Mouse (Mus musculus) neural tube, embryonic 11.5 days (tissue): Measurements from ENCODE around the gene Rabgap1l. TPM values are rescaled to one million over a fixed set of nuclear protein-coding genes. Genes with fewer than 3 reads are reported as not detected.
"Not testable (repeated sequence)": the region's sequence is repeated elsewhere in the genome, so short reads cannot be mapped to it uniquely, and the experiment has no call there.

Experiments used
- ATAC-seq: fragments of 200-750 bp; cut with Nextera tagmentation; 2 replicates; pipeline ENCODE4 v1.8.0; 2017; ENCODE audit warnings: moderate number of reproducible peaks, mild to moderate bottlenecking, moderate TSS enrichment, moderate library complexity; ENCODE audit not compliant: insufficient read depth, low FRiP score, low TSS enrichment
- DNase-seq: peaks from one replicate; pipeline ENCODE4 v3.0.0-alpha.2; 2015; ENCODE audit warnings: low spot score
- H3K27ac ChIP-seq: fragments of 300-500 bp; sonication (generic); 2 replicates; pipeline ENCODE4 v1.5.1; 2014; ENCODE audit warnings: low read depth, mild to moderate bottlenecking, low read length
- H3K27me3 ChIP-seq: fragments of 300-500 bp; sonication (generic); 2 replicates; pipeline ENCODE4 v1.6.1; 2014; ENCODE audit warnings: mild to moderate bottlenecking, low read length, mixed read lengths; ENCODE audit not compliant: control insufficient read depth, insufficient read depth
- H3K36me3 ChIP-seq: fragments of 300-500 bp; sonication (generic); 2 replicates; pipeline ENCODE4 v1.6.1; 2014; ENCODE audit warnings: mild to moderate bottlenecking, low read length, moderate library complexity, mixed read lengths; ENCODE audit not compliant: control insufficient read depth, insufficient read depth
- H3K4me1 ChIP-seq: fragments of 300-500 bp; sonication (generic); 2 replicates; pipeline ENCODE4 v1.6.1; 2014; ENCODE audit warnings: low read length, mixed read lengths; ENCODE audit not compliant: control insufficient read depth, insufficient read depth
- H3K4me2 ChIP-seq: fragments of 300-500 bp; sonication (generic); 2 replicates; pipeline ENCODE4 v1.6.1; 2014; ENCODE audit warnings: low read depth, mild to moderate bottlenecking, moderate library complexity
- H3K4me3 ChIP-seq: fragments of 300-500 bp; sonication (generic); 2 replicates; pipeline ENCODE4 v1.5.1; 2014; ENCODE audit warnings: low read depth, low read length
- H3K9ac ChIP-seq: fragments of 300-500 bp; sonication (generic); 2 replicates; pipeline ENCODE4 v1.6.1; 2014; ENCODE audit warnings: mild to moderate bottlenecking, low read length
- H3K9me3 ChIP-seq: fragments of 300-500 bp; sonication (generic); 2 replicates; pipeline ENCODE4 v1.6.1; 2016; ENCODE audit warnings: low read length; ENCODE audit not compliant: control insufficient read depth
- WGBS: fragments of 180-500 bp; shearing (Covaris S2); extraction: QIAGEN DNeasy Blood & Tissue Kit; methylation state at CpG from one replicate; pipeline ENCODE4 v1.1.7; 2014; 5-methylcytosine and 5-hydroxymethylcytosine counted together
- polyA plus RNA-seq: library from polyadenylated mRNA; unstranded; fragments of >200 nt; fragmentation: Nextera tagmentation; extraction: Ambion mirVana; gene quantifications from 2 replicates; pipeline ENCODE4 v1.2.1, GENCODE M21; 2014

Gene Rabgap1l
- polyA plus RNA-seq, 1 experiment from 2014 or later: 14.1 TPM

DNA sequence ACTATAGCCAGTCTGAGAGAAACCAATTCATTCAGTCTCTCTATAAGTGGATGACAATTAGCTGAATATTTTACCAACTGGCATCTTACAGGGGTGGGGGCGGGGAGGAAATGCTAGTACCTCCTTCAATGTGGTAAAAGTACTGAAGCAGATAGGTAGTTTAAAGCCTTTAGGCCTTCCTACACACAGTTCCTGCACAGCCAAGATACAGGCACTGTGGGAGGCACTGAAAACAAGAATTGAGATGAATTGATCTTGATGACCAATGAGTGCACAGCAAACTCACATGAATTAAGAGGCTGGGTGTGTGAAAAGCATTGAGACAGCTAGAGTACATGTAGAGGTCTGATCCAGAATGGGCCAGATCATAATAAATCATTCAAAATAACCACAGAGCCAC lies 349.5 kb downstream of the Rabgap1l start:
- Histone ChIP-seq H3K36me3 (no peaks in the 10 kb centered on the region), H3K27ac (no peak overlapping the region), H3K4me3 (no peak overlapping the region), H3K9me3 (no peaks in the 10 kb centered on the region), H3K4me2 (no peak overlapping the region), H3K9ac (no peak overlapping the region), H3K27me3 (no peaks in the 10 kb centered on the region), H3K4me1 (no peaks in the 10 kb centered on the region)
- DNase-seq: no peak
- 83% methylated on average over 1 of the region's 1 CpGs for WGBS
- ATAC-seq: no peak

DNA sequence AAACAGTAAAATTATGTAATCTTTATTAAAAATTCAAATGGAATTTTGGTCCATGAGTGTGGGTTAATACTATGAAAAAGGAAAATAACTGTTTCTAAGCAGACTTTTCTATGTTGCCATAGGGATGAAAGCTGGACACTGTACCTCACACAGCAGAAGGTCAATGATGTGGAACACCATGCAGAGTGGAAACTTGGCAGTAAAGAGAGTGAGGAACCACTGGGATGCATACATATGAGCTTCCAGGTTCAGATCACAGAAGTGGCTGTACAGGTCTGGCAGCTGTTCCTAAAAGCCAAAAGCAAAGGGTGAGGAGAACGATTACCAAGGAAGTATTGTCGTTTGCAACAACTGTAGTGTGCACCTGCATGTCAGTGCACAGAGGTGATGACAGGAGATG lies 351.3 kb downstream of the Rabgap1l start:
- H3K4me1 ChIP-seq: no peaks in the 10 kb centered on the region
- H3K36me3 ChIP-seq: no peaks in the 10 kb centered on the region
- ATAC-seq (no peak), DNase-seq (no peak)
- 82% methylated on average over 2 of the region's 2 CpGs for WGBS
- no peak overlapping the region for H3K9ac ChIP-seq
- no peak overlapping the region for H3K27ac ChIP-seq
- H3K4me3 ChIP-seq: no peak overlapping the region
- no peak overlapping the region for H3K4me2 ChIP-seq
- no peaks in the 10 kb centered on the region for H3K9me3 ChIP-seq
- no peaks in the 10 kb centered on the region for H3K27me3 ChIP-seq

DNA sequence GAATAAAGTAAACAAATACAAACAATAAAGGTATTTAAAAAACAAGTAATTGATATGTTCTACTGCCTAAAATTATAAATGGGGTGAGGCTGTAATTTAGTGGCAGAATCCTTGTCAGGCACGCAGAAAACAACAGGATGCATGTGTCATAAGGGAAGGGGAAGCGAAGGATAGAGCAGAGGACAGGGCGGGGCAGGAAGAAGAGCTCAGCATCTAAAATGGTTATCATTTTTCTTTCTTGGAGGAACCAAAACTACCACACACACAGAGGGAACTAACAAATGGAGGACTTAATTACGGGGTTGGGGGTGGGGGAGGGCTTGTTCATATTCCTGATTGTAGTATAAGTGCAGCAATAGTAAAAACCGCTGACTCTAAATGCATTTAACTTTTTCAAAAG lies 351.9 kb downstream of the Rabgap1l start:
- no peak for ATAC-seq
- H3K27me3 ChIP-seq: no peaks in the 10 kb centered on the region

DNA sequence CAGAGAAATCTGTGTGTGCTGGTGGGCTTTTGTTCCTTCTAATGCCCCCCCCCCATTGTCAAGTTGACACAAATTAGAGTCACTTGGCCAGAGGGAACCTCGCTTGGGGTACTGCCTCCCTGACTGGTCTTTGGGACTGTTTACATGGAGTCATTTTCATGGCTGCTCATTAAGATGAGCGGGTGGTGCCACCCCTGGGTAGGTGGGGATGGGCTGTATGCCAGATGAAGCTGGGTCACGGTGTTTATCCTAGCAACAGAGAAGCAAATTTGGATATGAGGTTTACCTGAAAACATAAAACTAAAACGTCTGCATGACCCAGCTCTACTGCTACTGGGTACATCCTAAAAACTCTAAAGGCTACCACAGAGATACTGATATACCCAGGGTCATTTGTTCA lies 354.2 kb downstream of the Rabgap1l start:
- 63% methylated on average over 4 of the region's 4 CpGs for WGBS
- no peaks in the 10 kb centered on the region for H3K27me3 ChIP-seq

More for the DNA sequence above, 351.9 kb downstream of the Rabgap1l start:
- H3K27ac ChIP-seq: no peak overlapping the region
- no peak overlapping the region for H3K4me2 ChIP-seq
- 88% methylated on average over 5 of the region's 5 CpGs for WGBS
- no peak overlapping the region for H3K4me3 ChIP-seq
- no peak overlapping the region for H3K9ac ChIP-seq
- no peaks in the 10 kb centered on the region for H3K36me3 ChIP-seq
- DNase-seq: no peak
- no peaks in the 10 kb centered on the region for H3K9me3 ChIP-seq
- no peaks in the 10 kb centered on the region for H3K4me1 ChIP-seq

DNA sequence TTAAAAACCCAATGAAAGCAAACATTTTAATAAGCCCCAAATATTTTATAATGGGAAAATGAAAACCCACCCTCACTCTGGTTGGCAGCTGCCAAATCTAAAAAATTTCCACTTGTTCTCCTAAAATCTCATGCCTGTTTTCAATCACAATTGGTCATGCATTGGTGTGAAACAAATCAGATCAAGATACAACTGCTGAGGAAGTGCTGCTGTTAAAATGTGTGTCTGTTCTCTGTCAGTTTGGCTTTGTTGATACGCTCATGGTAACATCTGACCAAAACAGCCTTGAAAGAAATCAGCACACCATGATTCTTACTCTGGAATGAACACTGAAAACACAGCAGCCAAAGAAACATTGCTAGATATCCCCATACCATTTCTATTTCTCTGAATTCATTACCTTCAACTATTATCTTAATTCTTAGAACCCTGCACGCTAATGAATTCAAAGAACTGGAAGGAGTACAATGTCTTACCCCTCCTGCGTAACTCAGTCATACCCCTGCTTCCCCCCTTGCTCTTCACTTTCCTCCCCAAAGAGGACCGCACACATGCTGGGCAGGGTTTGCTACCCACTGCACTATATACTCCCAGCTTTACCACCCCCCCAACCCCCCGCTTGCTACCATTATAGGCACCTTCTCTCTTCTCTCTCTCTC lies 375.7 kb downstream of the Rabgap1l start:
- 81% methylated on average over 5 of the region's 5 CpGs for WGBS

More for the DNA sequence above, 354.2 kb downstream of the Rabgap1l start:
- H3K4me1 ChIP-seq: no peaks in the 10 kb centered on the region
- H3K4me3 ChIP-seq: no peak overlapping the region
- no peak overlapping the region for H3K27ac ChIP-seq
- no peak overlapping the region for H3K4me2 ChIP-seq
- no peaks in the 10 kb centered on the region for H3K36me3 ChIP-seq
- no peak for ATAC-seq
- H3K9ac ChIP-seq: no peak overlapping the region
- DNase-seq: no peak
- no peaks in the 10 kb centered on the region for H3K9me3 ChIP-seq

DNA sequence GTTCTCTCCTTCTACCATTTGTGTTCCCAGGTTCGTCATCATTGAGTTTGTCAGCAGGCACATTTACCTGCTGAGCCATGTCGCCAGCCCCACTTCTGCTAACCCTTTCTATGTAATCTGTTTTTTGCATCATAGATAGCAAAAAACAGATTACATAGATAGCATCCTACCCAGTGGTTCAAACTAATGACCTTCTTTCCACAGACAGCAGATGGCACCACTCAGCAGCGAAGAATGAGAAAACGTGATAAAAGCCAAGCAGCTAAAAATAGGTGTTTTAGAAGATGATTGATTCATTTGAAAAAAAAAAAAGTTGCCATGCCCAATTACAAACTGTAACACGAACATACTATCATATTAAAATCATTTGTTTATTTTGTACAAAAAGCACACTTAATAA lies 382.2 kb downstream of the Rabgap1l start:
- Histone ChIP-seq H3K27ac (no peak overlapping the region), H3K4me1 (no peaks in the 10 kb centered on the region), H3K27me3 (no peaks in the 10 kb centered on the region), H3K4me3 (no peak overlapping the region), H3K9me3 (no peaks in the 10 kb centered on the region), H3K4me2 (no peak overlapping the region), H3K36me3 (no peaks in the 10 kb centered on the region), H3K9ac (no peak overlapping the region)
- ATAC-seq (no peak), DNase-seq (no peak)
- WGBS: 51% methylated on average over 5 of the region's 5 CpGs

More for the DNA sequence above, 375.7 kb downstream of the Rabgap1l start:
- no peak for DNase-seq
- Histone ChIP-seq H3K9me3 (no peaks in the 10 kb centered on the region), H3K27ac (no peak overlapping the region), H3K4me2 (no peak overlapping the region), H3K27me3 (no peaks in the 10 kb centered on the region), H3K36me3 (no peaks in the 10 kb centered on the region), H3K9ac (no peak overlapping the region), H3K4me3 (no peak overlapping the region), H3K4me1 (no peaks in the 10 kb centered on the region)
- ATAC-seq: no peak

DNA sequence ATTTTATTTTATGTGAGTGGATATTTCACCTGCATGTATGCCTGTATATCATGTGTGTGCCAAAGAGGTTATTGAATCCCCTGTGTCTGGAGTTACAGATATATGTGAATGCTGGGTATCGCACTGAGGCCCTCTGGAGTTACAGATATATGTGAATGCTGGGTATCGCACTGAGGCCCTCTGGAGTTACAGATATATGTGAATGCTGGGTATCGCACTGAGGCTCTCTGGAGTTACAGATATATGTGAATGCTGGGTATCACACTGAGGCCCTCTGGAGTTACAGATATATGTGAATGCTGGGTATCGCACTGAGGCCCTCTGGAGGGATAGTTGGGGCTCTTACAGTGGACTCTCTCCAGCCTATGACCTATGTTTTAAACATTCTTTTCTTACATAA lies 383.3 kb downstream of the Rabgap1l start:
- not testable (repeated sequence) for H3K9ac ChIP-seq, H3K36me3 ChIP-seq, H3K4me1 ChIP-seq, H3K27me3 ChIP-seq, ATAC-seq, H3K9me3 ChIP-seq, H3K4me2 ChIP-seq, H3K27ac ChIP-seq, H3K4me3 ChIP-seq, DNase-seq
- WGBS: 87% methylated on average over 4 of the region's 4 CpGs

DNA sequence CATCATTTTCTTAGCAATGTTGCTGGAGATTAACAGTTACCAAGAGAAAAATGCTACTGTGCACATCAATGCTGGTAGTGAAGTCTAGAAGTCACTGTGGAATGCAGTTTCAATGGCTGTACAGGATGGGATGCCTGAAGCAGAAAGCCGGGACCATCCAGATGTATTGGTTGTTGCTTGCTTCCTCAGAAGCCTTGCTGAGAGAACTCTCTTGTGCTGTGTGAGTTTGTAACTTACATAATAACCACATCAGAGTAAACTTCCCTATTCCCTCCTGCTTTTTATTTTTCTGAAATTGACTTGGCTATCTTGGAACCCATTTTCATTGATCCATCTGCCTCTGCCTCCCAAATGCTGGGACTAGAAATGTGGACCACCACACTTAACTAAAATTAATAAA lies 383.9 kb downstream of the Rabgap1l start:
- Histone ChIP-seq H3K9me3 (no peaks in the 10 kb centered on the region), H3K4me2 (no peak overlapping the region), H3K4me1 (no peaks in the 10 kb centered on the region), H3K27me3 (no peaks in the 10 kb centered on the region), H3K36me3 (no peaks in the 10 kb centered on the region), H3K9ac (no peak overlapping the region), H3K27ac (no peak overlapping the region), H3K4me3 (no peak overlapping the region)
- WGBS: 76% methylated on average over 1 of the region's 1 CpGs
- ATAC-seq (no peak), DNase-seq (no peak)

DNA sequence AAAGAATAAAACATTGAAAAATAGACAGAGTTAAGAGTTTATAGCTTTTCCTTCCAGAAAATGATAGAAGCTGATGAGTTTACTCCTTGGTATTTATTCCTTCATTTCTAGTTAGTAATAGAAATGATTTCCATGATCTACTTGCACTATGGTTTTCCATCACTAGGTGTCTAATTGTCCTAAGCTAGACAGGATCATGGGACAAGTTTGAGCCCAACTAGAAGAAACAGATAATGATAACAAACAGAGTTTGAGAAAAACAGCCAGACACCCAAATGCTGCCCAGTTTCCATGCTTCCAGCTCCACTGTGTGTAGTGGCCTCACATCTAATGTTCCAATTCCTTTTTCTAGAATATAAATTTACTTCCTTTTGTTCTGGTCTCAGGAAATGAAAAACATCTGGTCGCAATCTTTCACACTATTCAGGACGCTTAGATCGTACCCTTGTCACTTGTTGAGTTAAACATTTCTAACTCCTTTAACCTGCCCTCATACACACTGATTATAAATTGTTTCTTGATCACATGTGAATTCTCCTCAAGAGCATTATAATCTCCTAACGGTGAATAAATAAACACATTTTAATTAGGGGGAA lies 384.6 kb downstream of the Rabgap1l start:
- Histone ChIP-seq H3K27me3 (no peaks in the 10 kb centered on the region), H3K9me3 (no peaks in the 10 kb centered on the region), H3K36me3 (no peaks in the 10 kb centered on the region), H3K9ac (no peak overlapping the region), H3K4me1 (no peaks in the 10 kb centered on the region), H3K4me3 (no peak overlapping the region), H3K4me2 (no peak overlapping the region), H3K27ac (no peak overlapping the region)
- DNase-seq: no peak
- no peak for ATAC-seq
- 72% methylated on average over 4 of the region's 4 CpGs for WGBS
